Mouse (Mus musculus) WW6 (cell line): Measurements from ENCODE around the gene Ang.
"Not testable (repeated sequence)": the region's sequence is repeated elsewhere in the genome, so short reads cannot be mapped to it uniquely, and the experiment has no call there.

Source experiments
- DNase-seq: peaks from one replicate; pipeline ENCODE4 v3.0.0-alpha.2; 2013; ENCODE audit warnings: low read depth, low spot score

Gene Ang

DNA sequence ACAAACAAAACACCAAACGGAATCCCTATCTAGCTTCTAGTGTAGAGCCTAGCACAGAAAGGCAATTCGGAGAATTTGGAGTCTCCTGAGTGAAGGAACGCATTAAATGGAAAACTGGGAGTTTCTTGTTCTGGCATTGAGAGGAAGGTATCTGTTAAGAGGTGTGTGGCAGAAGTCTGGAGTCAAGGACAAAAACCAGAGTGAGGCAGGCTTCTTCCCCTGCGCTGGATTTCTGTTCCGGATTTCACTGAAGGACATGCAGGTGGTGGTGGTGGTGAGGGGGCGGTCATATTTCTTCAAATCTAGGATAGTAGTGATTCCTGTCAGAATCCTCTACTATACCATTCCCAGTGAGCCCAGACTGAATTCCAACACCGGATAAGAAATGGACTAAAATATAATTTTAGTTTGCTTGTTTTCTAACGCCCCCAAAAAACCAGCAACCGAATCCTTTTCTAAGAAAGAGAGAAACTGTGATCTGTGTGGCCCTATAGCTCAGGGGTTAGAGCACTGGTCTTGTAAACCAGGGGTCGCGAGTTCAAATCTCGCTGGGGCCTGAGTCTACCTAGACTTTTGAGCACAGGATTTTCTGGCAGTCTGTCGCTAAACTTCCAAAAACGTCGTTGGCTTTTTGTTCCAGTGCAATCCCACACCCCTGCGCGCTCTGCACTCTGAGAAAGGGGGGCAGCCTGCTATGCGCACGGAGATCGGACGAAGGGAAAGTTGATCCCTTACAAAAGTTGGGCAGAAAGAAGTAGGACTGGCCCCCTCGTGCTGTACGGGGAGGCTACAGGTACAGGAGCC, 2.6 kb upstream of the Ang start:
- DNase-seq: peak; percentile 65

GRCm38 (mm10) chr14:51088970-51089673, 1.8 kb upstream of the Ang start:
- peak; percentile 89 for DNase-seq

- no peak for DNase-seq
Measured at GRCm38 (mm10) chr14:51089674-51090076, 1.3 kb upstream of the Ang start.

- DNase-seq: peak; percentile 46
Measured at GRCm38 (mm10) chr14:51090077-51090781, 721 bp upstream of the Ang start.

GRCm38 (mm10) chr14:51092073-51092620, 1.2 kb downstream of the Ang start:
- DNase-seq: no peak

GRCm38 (mm10) chr14:51093496-51093895, 2.5 kb downstream of the Ang start:
- DNase-seq: no peak

DNA sequence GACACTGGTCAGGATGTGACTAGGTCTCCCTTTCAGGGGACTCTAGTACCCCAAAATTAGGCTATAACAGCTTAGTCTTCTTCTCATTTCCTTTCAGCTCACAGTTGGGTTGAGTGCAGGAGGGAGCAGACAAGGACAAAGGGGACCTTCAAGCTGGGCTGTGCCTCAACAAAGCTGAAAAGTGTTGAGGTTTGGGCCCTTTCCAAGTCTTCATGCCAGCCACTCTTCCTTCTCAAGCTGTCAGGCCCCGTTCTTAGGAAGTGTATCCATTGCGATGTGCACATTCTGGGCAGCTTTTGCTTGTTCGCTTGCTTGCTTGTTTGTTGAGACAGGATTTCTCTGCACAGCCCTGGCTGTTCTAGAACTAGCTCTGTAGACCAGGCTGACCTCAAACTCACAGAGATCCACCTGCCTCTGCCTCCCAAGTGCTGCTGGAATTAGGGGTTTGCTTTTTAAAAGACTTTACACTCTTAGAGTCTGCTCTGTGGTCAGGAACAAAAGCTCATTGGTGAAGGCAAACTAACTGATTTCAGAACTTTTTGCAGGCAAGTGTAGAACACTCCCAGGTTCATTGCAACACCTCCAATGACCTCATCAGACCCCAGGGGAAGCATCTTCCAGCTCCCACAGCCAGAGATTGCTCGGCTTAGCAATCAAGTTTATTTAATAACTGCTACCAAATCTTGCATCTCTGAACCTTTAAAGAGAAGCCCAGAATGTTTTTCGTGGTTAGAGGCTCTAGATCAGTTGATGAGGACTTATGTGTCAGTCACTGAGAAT, 3.3 kb downstream of the Ang start:
- no peak for DNase-seq

GRCm38 (mm10) chr14:51094921-51095320, 4.0 kb downstream of the Ang start:
- no peak for DNase-seq

- no peak for DNase-seq
Measured at GRCm38 (mm10) chr14:51095736-51096524, 5.0 kb downstream of the Ang start.

- not testable (repeated sequence) for DNase-seq
Measured at GRCm38 (mm10) chr14:51098300-51098699, 7.3 kb downstream of the Ang start.

- DNase-seq: no peak
Measured at GRCm38 (mm10) chr14:51098921-51099320, 8.0 kb downstream of the Ang start.

DNA sequence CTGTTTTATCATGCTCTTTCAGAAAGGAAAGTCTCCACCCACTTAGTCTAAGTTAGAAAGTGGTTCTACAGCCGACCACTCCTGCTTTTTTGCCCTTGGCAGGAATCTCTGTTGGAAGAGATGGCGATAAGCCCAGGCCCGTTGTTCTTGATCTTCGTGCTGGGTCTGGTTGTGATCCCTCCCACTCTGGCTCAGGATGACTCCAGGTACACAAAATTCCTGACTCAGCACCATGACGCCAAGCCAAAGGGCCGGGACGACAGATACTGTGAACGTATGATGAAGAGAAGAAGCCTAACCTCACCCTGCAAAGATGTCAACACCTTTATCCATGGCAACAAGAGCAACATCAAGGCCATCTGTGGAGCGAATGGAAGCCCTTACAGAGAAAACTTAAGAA, 10.3 kb downstream of the Ang start:
- DNase-seq: no peak

DNA sequence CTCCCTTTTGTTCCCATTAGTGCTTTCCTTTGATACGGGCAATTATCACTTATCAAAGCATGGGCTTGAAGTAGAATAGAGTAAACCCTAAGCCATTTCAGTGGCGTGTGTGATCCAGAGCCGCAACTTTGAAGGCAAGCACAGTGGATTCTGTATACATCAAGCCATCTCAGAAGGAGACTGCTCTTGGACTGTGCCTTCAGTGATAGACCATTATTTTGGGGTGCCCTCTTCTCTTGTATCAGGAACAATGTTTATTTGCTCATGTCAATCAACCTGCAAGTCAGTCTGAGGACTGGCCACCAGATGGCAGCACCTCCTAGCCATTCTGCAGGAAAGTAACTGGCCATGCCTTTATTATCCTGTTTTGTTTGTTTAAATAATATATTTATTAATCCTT, 12.3 kb downstream of the Ang start:
- DNase-seq: no peak

DNA sequence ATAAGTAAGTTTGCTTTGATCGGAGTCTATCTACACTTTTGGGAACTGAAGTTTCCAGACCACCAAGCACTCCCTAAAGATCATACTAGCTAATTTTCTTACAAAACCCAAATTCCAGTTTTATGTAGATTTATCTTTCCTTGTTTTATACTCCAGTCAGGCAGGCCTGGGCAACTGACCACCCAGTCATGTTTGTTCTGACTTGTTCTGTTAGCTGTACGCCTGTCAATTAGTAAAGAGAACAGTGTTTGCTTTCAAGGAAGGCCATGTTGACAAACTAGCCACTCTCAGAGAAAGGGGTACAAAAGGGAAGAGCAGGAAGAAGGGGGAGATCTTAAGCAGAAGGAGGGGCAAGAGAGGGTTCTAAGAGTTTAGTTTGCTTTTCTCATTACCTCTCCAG, 13.4 kb downstream of the Ang start:
- no peak for DNase-seq

DNA sequence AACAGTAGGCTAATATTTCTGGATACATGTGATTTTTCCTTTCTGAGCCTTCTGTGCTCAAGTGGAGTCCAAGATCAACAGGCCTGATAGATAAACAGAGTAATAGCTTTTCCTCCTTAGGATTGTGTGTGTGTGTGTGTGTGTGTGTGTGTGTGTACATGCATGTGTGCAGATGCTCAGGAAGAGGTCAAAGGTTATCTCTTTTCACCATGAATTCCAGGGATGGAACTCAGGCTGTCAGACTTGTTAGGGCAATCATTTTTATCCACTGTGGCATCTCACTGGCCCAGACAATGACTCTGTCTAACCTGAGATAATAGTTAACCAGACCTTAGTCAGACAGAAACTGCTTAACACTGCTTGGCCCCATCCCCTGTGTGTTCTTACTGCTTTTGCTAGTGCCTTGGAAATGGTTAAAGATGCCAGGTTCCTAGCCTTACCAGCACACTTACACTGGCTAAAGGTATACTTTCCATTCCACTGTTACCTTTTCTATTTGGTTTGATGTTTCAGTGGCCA, 15.6 kb downstream of the Ang start:
- DNase-seq: no peak

DNA sequence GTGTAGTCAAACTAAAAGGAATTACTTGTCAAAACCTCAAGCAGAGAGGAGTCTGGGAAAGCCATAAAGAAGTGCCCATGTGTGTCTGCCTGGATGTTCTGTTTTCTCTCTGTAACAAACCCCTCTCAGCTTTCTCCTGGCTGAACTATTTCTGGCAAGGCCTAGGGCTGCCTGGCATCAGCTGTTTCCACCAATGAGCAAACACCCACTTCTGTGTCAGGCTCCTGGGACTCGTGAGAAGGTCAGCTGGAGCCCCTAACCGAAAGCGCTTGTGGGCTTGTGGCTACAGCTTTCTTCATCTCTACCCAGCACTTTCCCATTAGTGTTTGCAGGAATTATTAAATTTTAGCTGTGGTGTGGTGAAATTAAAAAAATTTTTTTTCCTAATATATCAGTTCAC, 21.0 kb downstream of the Ang start:
- no peak for DNase-seq

DNA sequence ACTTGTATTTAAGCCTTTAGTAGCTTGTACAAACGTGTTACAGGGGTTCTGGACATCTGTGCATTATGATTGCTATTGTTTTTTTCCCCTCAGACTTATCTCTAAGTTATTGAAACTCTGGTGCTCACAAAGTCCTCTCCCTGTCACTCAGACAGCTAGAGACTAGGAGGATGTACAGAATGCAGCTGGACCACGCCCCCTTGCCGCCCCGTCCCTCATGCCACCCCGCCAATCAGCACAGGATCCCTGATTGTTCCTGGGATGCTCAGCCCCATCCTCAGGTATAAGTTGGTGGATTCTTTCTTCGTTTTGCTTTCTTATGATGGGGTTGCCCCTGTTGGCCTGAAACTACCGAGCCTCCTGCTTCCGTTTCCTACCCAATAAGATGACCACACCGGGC, 22.5 kb downstream of the Ang start:
- DNase-seq: no peak

- DNase-seq: no peak
Measured at GRCm38 (mm10) chr14:51113916-51114560, 23.1 kb downstream of the Ang start, which contains the start of gene Eddm3b. Gene Eddm3b (plus strand): TSS chr14:51114426.

DNA sequence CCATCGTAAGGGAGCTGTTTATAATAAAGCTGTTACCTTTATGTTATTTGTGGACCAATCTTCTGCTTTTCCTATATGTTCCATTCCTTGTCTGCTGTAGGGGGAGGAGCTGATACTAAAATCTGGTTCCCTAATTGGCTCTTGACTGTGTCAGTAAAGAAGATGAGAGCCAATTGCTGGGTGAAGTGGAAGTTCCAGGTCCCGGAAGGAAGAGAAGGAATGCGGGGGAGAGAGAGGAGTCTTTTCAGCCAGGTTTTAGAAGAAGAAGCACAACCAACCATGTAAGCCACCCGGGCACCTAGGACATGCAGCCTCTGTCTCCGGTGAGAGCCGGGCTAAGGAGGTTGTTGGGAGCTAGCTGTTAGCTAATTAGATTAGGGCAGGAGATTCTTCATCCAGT, 34.7 kb downstream of the Ang start:
- no peak for DNase-seq
